Mouse (Mus musculus) thymus, postnatal 36 days (tissue): ENCODE measurements around the gene Tspan9.

Source experiments
- DNase-seq, 2 experiments: peaks; one replicate each; pipeline ENCODE4 v3.0.0; 2022; ENCODE audit warnings: mixed read lengths in 2 of 2

Tspan9 gene

DNA sequence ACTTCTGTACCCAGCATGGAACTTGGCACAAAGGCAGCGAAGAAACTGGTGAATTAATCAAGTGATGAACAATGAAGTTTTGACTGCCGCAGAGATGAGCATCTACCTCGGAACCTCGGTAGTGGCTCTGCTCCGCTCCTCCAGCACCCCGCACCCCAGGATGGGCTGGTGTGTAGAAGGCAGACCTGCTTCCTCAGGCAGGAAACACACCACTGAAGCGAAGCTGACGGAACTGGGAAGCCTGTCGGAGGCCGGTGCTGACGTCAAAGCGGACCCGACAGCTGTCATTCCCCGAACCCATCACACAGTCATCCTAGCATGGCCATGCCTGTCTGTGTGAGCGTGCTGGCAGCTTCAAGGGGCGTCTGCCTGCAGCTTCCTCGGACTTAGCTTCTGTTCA, 131.6 kb downstream of the Tspan9 start:
- DNase-seq: no peak

DNA sequence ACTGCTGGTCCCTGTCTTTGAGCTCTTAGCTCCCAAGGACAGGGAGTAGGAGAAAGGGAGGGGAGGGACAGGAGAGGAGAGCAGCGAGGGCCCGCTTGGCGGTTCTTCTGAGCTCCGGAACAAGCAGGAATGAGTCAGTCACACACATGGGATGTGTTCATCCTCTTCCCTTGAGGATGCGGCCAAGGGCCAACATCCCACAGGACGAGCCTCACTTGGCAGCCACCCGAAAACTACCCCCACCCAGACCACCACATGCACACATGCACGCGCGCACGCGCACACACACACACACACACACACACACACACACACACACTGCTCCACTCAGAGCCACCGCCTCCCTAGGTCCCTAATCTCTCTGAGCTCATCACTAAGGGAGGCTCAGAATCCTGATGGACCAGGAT, 132.3 kb downstream of the Tspan9 start:
- DNase-seq: no peak

DNA sequence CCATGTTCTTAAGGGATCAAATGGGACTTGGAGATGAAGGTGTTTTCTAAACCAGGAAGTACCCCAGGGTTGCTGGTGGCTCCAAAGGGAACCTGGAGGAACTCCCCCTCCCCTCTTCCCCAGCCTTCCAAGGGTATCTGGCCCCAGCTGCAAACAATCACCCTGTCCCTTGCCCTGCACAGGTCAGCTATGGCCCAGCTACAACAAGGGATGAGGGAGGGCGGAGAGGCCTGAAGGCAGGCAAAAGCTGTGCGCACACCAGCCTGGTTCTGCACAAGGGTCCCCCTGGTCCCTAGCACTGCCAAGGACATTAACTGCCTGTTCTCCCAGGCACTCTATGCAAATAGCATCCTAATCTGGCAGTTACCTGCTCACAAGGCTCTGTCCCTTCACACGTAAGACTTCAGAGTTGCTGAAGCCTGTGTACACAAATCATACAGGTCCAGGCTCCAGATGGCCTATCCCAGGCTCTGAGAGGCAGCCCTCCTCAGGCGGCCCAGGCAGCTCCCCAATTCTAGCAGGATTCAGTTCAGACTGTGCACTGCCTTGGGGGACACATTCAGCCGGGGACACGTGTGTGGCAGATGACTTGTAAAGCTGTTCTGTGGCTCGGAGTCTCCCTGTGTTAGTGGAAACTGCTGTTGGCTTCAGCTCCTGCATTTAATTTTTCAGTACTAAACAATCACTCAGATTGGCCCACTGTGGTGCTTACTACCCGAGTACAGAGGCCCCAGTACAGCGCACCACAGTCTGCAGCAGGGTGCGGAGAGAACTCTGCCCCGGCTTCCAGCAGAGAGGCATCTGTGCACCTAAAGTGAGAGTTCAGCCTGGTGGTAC, 133.0 kb downstream of the Tspan9 start:
- DNase-seq: no peak

DNA sequence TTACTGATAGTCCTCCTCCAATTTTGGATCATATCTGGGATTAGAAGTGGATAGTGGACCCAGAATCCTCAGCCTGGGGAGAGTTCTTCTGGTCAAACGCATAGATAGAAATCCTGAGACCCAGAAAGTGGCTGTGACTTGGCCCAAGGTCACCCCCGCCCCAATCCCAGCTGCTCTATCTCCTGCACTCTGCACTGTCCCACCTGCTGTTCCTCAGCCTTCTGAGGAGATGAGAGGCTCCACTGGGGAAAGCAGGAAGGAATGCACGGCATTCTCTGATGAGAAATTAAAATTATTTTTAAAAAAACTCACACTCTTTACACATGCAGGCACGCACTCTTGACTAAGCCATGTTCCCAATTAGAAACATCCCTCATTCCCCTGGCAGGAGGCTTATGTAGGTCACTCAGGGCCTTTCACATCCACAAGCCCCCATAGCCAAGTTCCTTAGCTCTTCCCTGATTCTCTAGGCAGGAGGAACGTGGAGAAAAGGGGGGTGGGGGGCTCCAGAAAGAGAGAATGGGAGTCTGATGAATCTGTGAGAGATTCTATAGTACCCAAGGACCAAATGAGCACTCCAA, 135.3 kb downstream of the Tspan9 start:
- no peak for DNase-seq

DNA sequence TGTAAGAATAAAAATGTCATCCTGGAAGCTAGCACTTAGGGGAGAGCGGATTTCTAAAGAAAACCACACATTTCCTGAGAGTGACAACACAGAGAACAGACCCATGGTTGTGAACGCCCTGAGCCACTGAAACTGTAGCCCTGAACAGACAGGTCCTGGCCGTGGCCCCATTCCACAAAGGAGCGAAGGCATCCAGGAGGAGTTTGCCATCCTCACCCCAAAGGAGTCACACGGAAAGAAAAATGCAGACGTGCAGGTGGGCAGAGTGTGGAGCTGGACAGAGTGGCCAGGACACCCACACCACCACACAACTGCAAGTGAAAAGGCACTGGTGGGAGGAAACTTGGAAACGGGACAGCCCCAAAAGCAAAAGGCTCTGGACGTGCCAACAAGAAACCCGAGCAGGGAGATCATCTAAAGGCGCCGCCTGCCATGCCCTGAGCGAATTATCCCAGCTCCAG, 136.1 kb downstream of the Tspan9 start:
- no peak for DNase-seq

DNA sequence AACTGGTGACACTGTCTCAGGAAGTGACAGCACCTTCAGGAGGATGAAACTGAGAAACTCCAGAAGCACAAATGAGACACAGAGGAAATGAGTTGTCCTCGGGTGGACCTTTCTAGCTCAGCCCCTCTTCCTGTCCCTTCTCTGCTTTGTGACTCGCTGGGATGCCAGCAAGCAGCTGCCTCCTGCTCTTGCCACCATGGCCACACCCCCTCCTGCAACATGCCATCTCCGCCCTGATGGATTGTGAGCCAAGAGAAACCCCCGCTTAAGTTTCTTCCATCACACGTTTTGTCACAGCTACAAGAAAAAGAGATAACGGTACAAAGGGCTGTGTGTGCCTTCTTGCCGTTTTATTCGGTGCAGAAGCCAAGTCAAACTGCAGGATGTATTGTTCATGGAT, 137.2 kb downstream of the Tspan9 start:
- peak in 1 of 2 experiments; percentile 47 for DNase-seq

DNA sequence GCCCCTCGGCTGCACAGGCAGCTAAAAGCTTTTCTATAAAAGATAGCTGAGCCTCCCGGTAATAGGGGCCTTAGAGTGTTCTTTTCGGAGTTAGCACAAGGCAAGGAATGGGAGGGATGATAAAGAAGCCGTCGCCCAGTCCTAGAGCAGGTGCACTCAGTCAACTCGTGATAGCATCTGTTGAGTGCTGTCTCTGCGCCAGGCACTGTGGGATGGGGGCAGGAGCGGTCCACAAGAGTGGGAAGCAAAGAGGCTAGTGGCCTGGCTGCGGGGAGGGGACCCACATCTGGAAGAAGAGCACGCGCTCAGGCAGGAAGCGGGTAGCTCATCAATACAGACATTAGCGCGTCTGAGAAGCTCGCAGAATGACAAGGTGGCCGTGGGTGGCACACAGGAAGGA, 138.8 kb downstream of the Tspan9 start:
- no peak for DNase-seq

DNA sequence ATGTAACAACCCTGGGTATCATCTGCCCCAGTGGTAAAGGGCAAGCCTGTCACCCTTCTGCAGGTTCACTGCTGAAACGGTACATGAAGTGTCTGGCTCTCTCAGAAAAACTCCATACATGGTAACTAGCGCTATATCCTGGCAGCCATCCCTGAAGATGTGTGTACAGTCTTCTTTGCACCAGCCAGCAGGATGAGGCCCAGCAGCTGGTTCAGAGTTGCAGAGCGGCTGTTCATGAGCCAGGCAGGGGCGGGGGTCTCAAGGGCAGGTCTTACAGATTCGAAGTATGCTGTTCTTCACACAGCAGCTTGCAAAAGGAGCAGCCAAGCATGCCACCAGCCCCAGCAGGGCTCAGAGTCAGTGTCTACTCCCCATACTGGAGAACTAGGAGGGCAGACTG, 139.9 kb downstream of the Tspan9 start:
- DNase-seq: no peak

DNA sequence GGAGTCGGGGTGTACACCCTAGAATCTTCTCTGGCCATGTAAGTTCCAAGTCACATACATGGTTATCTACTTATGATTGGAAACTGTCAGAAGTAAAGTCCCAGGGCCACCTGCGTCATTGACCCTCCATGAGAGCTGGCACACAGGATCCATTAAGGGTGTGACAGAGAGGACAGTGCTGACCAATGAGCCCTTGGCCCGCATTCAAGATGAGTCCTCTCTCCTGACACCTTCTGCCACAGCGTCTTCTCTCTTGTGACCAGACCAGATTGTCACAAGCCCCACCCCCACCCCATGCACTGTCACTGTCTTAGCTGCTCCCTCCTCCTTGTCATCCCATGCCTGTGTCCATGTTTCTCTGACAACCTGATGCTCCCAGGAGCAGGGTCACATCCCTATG, 140.7 kb downstream of the Tspan9 start:
- DNase-seq: no peak

DNA sequence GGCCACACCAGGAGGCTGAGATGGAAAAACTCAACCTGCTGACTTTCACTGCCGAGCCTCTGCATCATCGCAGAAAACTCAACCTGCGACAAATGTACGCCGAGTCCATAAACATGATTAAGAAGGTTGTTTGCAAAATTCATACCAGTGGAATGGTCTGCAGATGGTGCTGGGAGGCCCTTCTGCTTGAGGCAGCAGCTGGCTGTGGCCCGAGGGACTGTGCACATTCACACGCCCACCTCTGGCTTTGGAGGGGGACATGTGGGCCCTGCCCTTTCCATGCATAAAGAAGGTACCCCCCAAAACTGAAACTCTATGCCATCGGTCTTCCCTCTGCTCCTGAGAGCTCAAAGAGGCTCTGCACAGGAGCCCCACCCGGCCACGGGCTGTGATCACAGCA, 141.3 kb downstream of the Tspan9 start:
- no peak for DNase-seq

DNA sequence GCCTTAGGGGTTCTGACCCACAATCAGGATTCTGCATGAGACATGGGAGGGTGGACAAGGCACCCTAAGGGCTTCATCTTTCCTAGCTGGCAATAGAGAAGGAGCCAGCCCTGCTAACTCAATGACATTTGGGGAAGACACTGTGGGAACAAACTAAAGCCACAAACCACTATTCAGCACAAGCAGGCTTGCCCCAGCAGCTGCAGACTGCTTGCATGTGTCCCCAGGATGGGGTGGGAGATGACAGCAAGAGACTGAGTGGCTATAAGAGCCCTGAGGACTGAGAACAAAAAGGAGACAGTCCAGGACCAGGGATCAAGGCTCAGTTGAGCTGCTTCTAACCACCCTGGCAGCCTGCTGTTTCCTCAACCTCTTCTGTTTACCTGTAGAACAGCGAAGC, 141.8 kb downstream of the Tspan9 start:
- DNase-seq: no peak

DNA sequence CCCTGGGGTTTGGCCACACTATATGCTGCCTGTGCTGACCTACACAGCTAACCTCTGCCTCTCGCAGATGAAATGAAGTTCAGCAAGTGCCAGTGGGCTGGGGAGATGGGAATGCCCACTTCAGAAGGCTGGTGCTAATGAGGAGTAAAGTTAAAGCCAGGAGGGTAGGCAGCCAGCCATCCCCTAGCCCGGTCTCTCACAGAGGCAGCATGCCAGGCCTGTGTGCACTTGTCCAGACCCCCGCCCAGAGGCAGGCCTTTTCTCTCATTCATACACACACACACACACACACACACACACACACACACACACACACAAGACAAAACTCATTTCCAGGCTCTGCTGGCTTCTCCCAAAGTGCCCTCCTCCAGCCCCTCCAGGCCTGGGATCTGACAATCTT, 142.6 kb downstream of the Tspan9 start:
- DNase-seq: no peak

DNA sequence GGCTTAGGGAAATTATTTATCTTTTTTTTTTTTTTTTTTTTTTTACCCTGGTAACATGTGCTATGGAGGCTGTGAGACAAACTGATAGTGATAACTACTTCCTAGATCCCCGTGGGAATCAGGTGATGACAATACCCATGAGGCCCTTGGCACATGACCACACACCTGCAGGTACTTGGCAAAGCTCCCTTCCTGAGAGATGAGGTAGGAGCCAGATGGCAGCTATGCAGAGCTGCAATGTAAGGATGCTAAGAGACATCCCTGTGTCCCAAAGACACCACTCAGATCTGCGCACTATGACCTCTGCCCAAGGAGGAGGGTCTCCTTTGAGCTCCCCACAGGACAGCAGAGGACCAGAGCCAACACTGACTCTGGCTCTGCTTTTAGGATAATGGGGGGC, 144.3 kb downstream of the Tspan9 start:
- DNase-seq: no peak

DNA sequence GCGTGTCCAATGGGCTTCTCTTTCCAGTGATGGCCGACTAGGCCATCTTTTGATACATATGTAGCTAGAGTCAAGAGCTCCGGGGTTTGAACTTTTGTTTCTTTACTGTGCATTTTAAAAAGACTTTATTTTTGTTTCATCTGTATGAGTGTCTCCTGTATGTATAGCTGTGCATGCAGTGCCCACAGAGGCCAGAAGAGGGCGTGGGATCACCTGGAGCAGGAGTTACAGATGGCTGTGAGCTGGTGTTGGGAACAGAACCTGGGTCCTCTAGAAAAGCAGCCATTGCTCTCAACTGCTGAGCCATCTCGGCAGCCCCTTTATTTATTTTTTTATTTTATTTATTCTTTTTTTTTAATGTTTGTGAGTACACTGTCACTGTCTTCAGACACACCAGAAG, 146.5 kb downstream of the Tspan9 start:
- DNase-seq: no peak

DNA sequence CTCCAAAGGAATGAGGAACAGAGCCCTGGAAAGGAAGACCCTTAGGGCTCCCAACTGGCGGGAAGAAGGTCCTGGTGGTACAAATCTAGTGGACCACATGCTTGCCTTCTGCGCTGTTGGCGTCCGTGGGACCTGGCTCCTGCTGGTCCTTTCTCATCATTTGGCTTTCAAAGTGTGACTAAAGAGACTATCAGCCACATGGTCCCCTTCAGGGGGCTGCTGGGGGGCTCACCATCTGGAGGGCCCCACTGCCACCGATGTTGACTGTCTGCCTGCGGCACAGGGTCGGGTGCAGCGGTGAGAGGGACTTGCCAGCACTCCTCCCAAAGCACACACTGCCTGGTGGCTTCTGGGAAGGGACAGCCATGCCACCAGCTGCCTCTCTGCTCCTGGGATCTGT, 150.4 kb downstream of the Tspan9 start:
- no peak for DNase-seq

DNA sequence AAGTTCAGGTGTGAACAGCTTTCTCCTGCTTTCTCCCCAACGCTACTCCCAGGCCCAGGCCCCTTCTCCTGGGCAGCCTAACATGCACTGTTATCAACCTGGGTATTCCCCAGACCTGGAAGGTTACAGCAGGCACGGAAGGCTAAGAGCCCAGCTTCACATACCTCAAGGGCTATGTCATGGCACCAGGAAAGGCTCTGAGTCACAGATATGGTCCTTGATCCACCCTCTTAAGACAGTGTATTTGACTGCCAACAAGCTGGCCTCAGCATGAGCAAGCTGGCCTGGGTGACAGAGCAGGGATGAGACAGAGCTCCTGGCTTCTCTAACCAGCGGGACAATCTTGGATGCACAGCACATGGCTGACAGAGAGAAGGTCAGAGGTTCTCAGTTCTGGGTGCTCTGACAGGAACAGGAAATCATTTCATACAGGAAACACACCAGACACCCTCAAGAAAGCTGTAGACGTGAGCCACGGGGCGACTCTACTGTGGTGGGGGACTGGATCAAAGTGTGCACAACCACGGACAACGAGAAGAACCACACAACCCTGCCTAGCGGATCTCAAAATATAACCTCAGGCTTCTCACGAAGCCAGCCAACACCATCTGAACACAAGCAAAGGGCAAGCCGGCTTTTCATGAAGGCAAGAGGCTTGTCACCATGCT, 151.8 kb downstream of the Tspan9 start:
- peak; percentile 35 to 53 for DNase-seq

DNA sequence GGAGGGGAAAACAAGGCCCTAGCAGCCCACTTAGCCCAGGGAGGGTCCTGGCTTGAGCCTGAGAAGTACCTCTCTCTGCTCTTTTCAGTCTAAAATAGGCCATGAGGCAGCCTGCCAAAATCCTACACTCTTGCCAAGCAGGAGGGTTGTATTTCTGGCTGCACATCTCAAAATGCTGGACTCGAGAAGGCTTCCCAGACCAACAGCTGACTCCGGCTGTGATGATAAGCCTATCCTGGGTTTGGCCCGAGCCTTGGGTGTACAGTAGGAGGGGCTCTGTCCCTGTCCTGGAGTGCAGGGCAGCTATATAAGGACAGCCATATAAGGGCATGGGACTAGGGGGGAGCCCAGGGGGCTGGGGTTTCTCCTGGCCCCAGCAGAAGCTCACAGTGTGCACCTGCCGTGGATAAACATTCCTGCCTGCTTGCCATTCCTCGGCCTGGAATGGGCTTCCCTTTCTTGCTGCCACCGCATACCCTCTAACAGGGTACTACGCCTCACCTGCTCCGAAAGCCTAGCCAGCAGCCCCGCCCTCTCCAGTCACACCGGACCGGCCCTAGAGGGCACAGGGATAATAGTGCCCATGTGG, 153.7 kb downstream of the Tspan9 start:
- no peak for DNase-seq

DNA sequence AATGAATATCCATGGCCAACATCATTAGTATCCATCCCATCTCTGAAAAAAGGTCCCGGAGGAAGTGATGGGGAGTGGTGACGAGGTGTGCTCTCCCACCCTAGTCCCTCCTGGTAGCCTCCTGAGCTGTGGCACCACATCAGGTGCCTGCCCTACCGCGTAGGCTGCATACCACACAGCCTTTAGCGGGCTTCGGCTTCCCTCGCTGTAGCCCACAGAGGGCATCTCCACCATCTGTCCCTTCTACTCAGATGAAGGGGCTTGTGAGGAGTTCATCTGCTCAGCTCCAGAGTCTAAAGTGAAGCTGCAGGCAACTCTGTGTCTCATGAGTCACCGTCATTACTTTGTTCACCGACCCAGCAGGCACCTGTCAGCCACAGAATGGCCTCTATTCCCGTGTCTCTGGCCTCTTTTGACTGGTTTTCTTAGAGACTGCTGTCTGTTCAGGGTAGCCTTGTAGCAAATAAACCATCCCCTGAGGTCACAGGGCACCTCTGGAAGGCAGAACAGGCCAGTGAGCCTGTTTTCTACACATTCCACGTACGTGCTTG, 154.4 kb downstream of the Tspan9 start:
- no peak for DNase-seq

DNA sequence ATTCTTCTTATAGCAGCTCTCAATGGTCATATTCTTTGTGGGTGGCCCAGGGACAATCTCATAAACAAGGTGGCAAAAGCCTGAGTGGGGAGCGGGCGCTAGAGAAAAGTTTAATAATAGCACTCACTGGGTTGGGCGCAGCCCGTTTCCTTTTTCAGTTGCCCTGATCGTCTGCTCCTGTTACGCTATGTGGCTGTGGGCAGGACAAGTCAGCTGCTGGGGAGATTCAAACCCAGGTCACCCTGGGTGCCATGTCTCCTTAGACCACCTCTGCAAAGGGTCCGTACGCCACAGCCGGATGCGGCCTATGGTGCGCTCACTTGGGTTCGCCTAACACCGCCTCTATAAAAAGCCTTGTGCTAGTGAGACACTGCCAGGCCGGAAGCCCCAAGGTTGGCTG, 156.0 kb downstream of the Tspan9 start:
- no peak for DNase-seq

DNA sequence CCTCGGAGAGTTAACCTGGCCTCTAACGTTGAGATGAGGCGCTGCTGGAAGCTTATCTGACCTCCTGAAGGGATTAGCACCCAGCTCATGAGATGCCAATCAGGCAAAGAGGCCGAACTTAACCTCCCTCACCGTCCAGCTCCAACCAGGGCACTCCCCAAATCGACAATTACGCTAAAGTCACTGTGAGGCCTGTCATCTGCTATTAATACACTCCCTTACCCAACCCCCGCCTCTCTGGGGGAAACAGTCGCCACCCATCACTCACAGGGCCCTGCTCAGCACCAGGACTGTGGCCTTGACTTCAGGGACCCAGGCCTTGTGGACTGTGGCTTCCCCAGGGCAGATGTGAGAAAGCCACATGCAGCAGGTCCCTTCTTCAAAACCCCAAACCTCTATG, 157.0 kb downstream of the Tspan9 start:
- no peak for DNase-seq

DNA sequence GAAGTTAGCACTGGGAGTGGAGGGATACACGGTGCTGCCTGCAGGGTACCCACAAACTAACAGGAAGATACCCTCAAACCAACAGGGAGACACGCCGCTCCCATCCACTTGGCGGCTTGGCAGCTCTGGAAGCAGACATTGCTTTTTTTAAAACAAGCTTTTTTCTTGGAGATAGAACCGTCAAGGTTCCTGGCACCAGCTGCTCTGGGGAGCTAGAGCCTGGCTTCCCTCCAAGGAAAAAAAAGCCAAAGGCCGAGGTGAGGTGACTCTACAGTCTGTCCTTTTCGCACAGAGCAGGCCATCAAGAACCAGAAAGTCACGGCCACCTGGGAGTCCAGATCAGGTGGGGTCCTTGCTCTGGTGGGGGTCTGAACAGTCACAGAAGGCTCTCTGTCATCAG, 162.2 kb downstream of the Tspan9 start:
- no peak for DNase-seq

DNA sequence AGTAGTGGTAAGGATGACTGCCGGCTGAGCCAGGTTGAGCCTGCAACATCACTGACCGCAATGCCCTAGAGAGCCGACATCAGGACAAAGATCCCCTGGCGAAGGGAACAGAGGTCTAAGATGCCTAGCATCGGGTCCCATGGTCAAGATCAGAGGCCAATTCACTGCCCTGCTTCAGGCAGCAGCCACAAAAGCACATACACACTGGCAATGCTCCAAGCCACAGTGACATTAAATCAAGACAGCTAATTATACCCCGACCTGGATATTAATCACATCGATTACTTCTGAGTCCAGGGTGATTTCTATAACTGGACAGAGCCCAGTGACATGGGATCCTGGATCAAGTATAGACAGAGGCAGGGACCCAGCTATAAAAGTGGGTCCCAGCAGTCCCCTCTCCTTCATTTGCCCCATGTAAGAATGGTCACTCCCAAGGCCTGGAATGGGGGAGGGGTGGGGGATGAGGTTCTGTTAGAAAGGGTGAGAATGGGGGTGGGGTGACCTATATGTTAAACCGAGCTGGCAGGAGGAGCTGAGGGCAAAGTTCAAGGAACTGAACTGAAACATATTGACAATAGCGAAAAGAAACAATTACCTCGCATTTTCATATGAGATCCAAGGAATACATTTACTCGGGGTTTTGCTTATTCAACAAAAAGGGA, 162.9 kb downstream of the Tspan9 start:
- no peak for DNase-seq

DNA sequence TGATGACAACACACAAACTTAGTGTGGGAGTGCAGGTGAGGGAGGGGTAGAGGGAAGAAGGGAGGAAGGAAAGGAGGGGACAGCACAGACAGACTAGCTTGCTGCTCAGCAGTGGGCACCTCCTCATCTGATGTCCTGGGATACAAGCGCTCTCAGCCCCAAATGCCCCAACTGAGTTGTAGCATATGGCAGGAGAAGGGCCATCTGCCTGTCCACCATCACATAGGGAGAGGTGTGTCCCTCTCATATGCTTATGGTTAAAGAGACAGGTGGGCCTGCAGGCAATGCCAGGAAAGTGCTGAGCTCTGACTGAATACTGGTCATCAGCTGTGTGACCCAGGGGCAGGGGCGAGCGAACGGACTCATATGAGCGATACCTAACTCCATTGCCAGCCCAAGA, 163.6 kb downstream of the Tspan9 start:
- no peak for DNase-seq
